Mouse (Mus musculus) ES-Bruce4 (cell line): ENCODE results near the gene Map3k11. TPM values are rescaled to one million over a fixed set of nuclear protein-coding genes. Genes with fewer than 3 reads are reported as not detected.

ENCODE experiments used
- H3K27ac ChIP-seq: 2 replicates; pipeline ENCODE4 v1.5.1; 2012; ENCODE audit warnings: low read length, inconsistent platforms; ENCODE audit not compliant: insufficient read depth
- H3K27me3 ChIP-seq: 2 replicates; pipeline ENCODE4 v1.6.1; 2012; ENCODE audit warnings: mild to moderate bottlenecking, low read length, inconsistent platforms; ENCODE audit not compliant: control insufficient read depth, poor library complexity, insufficient read depth, severe bottlenecking
- H3K36me3 ChIP-seq: 2 replicates; pipeline ENCODE4 v1.6.1; 2012; ENCODE audit warnings: inconsistent platforms, mild to moderate bottlenecking, low read length, moderate library complexity; ENCODE audit not compliant: control insufficient read depth, poor library complexity, insufficient read depth, severe bottlenecking
- H3K4me1 ChIP-seq: one replicate; pipeline ENCODE4 v1.8.1; 2011; ENCODE audit warnings: low read length; ENCODE audit not compliant: control insufficient read depth, insufficient read depth
- H3K4me3 ChIP-seq: 2 replicates; pipeline ENCODE4 v1.5.1; 2011; ENCODE audit warnings: low read depth, mild to moderate bottlenecking, low read length
- H3K9ac ChIP-seq: 2 replicates; pipeline ENCODE4 v1.6.1; 2012; ENCODE audit warnings: low read depth, mild to moderate bottlenecking, inconsistent platforms; ENCODE audit not compliant: poor library complexity, severe bottlenecking
- H3K9me3 ChIP-seq: replicated peaks from 2 replicates; pipeline ENCODE4 v1.6.1; 2012; ENCODE audit warnings: mild to moderate bottlenecking, low read length, inconsistent platforms; ENCODE audit not compliant: control insufficient read depth, poor library complexity, insufficient read depth, severe bottlenecking
- CTCF ChIP-seq: IDR thresholded peaks from one replicate; pipeline ENCODE4 v1.8.1; 2011; ENCODE audit warnings: low read depth, low read length
- EP300 ChIP-seq: IDR thresholded peaks from 2 replicates; pipeline ENCODE4 v1.6.1; 2011; ENCODE audit warnings: low read depth, low read length; ENCODE audit not compliant: insufficient read depth
- POLR2A ChIP-seq: IDR thresholded peaks from one replicate; pipeline ENCODE4 v1.8.1; 2011; ENCODE audit warnings: low read length; ENCODE audit not compliant: insufficient read depth
- polyA plus RNA-seq: library from polyadenylated mRNA; stranded (reverse); fragments of >200 nt; gene quantifications from 2 replicates; pipeline ENCODE4 v1.2.4, GENCODE M21; 2011; ENCODE audit warnings: low read depth; ENCODE audit not compliant: missing spikeins, insufficient read depth, insufficient read length

Gene Map3k11
- polyA plus RNA-seq, 1 experiment: 27.8 TPM

GRCm38 (mm10) chr19:5664669-5665257, 23.8 kb upstream of the Map3k11 start:
- H3K27me3 ChIP-seq: no peaks in the 10 kb centered on the region
- H3K9me3 ChIP-seq: no peaks in the 10 kb centered on the region
- no peak overlapping the region for H3K4me3 ChIP-seq
- H3K27ac ChIP-seq: no peak overlapping the region
- H3K9ac ChIP-seq: no peak overlapping the region
- peaks cover 2% of the 10 kb centered on the region for H3K4me1 ChIP-seq
- H3K36me3 ChIP-seq: no peaks in the 10 kb centered on the region
- TF ChIP-seq EP300: no peak
- TF ChIP-seq POLR2A: no peak
- no peak for TF ChIP-seq CTCF

GRCm38 (mm10) chr19:5665465-5665864, 23.1 kb upstream of the Map3k11 start:
- no peak for TF ChIP-seq EP300
- Histone ChIP-seq H3K36me3 (no peaks in the 10 kb centered on the region), H3K27ac (no peak overlapping the region), H3K9me3 (no peaks in the 10 kb centered on the region), H3K4me1 (peaks cover 2% of the 10 kb centered on the region), H3K27me3 (no peaks in the 10 kb centered on the region), H3K9ac (no peak overlapping the region), H3K4me3 (no peak overlapping the region)

GRCm38 (mm10) chr19:5666386-5666785, 22.2 kb upstream of the Map3k11 start:
- H3K4me1 ChIP-seq: no peaks in the 10 kb centered on the region
- H3K36me3 ChIP-seq: no peaks in the 10 kb centered on the region
- no peak overlapping the region for H3K27ac ChIP-seq
- H3K4me3 ChIP-seq: no peak overlapping the region
- no peaks in the 10 kb centered on the region for H3K27me3 ChIP-seq
- no peak overlapping the region for H3K9ac ChIP-seq
- no peak for TF ChIP-seq EP300
- no peak for TF ChIP-seq CTCF
- no peak for TF ChIP-seq POLR2A
- H3K9me3 ChIP-seq: no peaks in the 10 kb centered on the region

GRCm38 (mm10) chr19:5668372-5668771, 20.2 kb upstream of the Map3k11 start:
- TF ChIP-seq CTCF (no peak), EP300 (no peak), POLR2A (no peak)
- Histone ChIP-seq H3K4me1 (no peaks in the 10 kb centered on the region), H3K36me3 (no peaks in the 10 kb centered on the region), H3K27ac (no peak overlapping the region), H3K9me3 (no peaks in the 10 kb centered on the region), H3K4me3 (no peak overlapping the region), H3K27me3 (no peaks in the 10 kb centered on the region), H3K9ac (no peak overlapping the region)

- no peaks in the 10 kb centered on the region for H3K27me3 ChIP-seq
- TF ChIP-seq EP300 (no peak), CTCF (no peak), POLR2A (no peak)
- no peaks in the 10 kb centered on the region for H3K9me3 ChIP-seq
- no peaks in the 10 kb centered on the region for H3K4me1 ChIP-seq
- H3K4me3 ChIP-seq: no peak overlapping the region
- H3K27ac ChIP-seq: no peak overlapping the region
- H3K9ac ChIP-seq: no peak overlapping the region
- peaks cover 18% of the 10 kb centered on the region for H3K36me3 ChIP-seq
These were observed 8.1 kb upstream of the Map3k11 start for GRCm38 (mm10) chr19:5680432-5680831.

GRCm38 (mm10) chr19:5684236-5684635, 4.3 kb upstream of the Map3k11 start:
- no peaks in the 10 kb centered on the region for H3K4me1 ChIP-seq
- TF ChIP-seq CTCF (no peak), EP300 (no peak), POLR2A (no peak)
- H3K9me3 ChIP-seq: no peaks in the 10 kb centered on the region
- no peak overlapping the region for H3K9ac ChIP-seq
- no peaks in the 10 kb centered on the region for H3K27me3 ChIP-seq
- H3K4me3 ChIP-seq: no peak overlapping the region
- no peak overlapping the region for H3K27ac ChIP-seq
- H3K36me3 ChIP-seq: peaks cover 5% of the 10 kb centered on the region; the same call in 1 of the 2 replicates
